ENCODE assay signal across 13 mouse cellular contexts in genomic region chrX:145510675-145511074, GRCm38 (mm10).
"Had no signal": no experiment of that assay in that cellular context is flagged by ENCODE, and none has a peak within 500 bp of the region (broad histone marks: within the 10 kb centered on the region; RNA-seq: fewer than 3 reads in every experiment).

No protein-coding gene starts in this region.

- H3K4me3 ChIP-seq: layer of hippocampus, adult 2 months; liver, embryonic 15.5 days; midbrain, embryonic 13.5 days had no signal

- H3K36me3 ChIP-seq: liver, embryonic 15.5 days; midbrain, embryonic 13.5 days had no signal

- H3K9ac ChIP-seq: liver, embryonic 15.5 days; midbrain, embryonic 13.5 days had no signal

- DNase-seq: left cerebral cortex, postnatal 4 days; lung, adult 2 months; lung, postnatal 36 days; right cerebral cortex, postnatal 25 days; thymus, adult 18-20 months; thymus, postnatal 25 days had no signal

- H3K9me3 ChIP-seq: liver, embryonic 15.5 days; midbrain, embryonic 13.5 days had no signal

- H3K27me3 ChIP-seq: liver, embryonic 15.5 days; midbrain, embryonic 13.5 days had no signal

- H3K27ac ChIP-seq: hindbrain, postnatal 0 days; layer of hippocampus, adult 2 months; liver, embryonic 15.5 days; midbrain, embryonic 13.5 days; stomach, postnatal 0 days had no signal

- H3K4me1 ChIP-seq: liver, embryonic 15.5 days; midbrain, embryonic 13.5 days had no signal

- ATAC-seq: hindbrain, postnatal 0 days; lung, postnatal 0 days; midbrain, embryonic 13.5 days had no signal

- H3K4me2 ChIP-seq: liver, embryonic 11.5 days; liver, embryonic 15.5 days; midbrain, embryonic 13.5 days had no signal
